Mouse (Mus musculus): ENCODE measurements around the gene Tmem39a. TPM values are rescaled to one million over a fixed set of nuclear protein-coding genes. Genes with fewer than 3 reads are reported as not detected.

The Tmem39a gene
- polyA plus RNA-seq, 1 experiment, result 39.2 TPM

DNA sequence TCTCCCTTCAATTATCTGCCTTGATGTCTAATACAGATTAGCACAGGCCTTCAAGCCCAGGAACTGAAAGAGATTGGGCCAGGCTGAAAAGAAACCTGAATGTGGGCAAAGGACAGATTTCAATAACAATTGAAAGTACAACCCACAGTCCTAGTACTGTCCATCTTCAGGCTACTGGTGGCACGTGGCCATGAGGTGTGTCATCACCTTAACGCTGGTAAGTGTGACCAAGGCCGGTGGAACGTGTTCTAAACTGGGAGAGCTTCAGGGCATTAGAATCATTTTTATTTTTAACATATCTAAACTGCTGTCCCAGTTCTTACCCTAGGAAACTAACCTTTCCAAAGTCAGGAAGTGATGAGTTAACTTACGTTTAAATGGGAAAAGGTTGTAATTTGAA is 28.7 kb downstream of the Tmem39a start:
- no peak for DNase-seq (ENCODE audit: extremely low spot score in 1 of 2, low spot score in 1 of 2)

DNA sequence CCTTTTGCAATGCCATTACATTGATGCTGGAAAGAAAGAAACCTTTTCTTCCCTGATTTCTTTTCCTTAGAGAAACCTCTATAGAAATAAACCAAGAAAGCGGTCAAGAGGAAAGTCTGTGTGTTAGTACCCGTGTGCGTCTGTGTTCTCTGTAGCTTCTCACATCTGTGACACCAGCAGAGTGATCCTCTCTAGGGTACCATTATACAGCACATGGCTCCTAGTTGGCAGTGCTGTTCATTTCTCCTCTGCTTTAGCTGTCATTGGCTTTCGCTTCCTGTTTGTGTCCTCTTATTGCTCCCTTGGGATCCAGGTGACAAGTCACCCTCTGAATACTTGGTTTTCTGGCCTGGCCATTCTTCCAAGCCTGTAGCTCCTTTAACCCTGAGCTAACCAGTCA is 29.1 kb downstream of the Tmem39a start:
- DNase-seq (ENCODE audit: extremely low spot score in 1 of 2, low spot score in 1 of 2), result no peak

DNA sequence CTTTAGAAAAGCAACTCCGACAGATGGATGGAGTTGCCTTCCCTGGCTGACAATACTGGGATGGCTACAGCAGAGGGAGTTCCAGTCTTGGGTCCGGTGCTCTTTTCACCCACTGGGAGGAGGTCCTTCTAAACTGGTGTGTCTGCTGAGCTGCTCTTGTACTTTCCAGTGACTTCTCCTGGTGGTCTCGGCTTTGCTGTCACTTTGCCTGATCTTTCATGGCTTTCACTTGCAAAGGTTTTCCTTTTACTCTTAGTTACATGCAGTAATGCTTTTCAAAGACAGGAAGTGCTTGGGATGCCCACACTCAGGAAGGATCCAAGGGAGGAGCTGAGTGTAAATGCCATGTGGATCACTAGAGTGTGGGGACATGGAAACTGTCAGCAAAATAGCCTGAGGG is 33.0 kb downstream of the Tmem39a start:
- DNase-seq (ENCODE audit: extremely low spot score in 1 of 2, low spot score in 1 of 2), result no peak

DNA sequence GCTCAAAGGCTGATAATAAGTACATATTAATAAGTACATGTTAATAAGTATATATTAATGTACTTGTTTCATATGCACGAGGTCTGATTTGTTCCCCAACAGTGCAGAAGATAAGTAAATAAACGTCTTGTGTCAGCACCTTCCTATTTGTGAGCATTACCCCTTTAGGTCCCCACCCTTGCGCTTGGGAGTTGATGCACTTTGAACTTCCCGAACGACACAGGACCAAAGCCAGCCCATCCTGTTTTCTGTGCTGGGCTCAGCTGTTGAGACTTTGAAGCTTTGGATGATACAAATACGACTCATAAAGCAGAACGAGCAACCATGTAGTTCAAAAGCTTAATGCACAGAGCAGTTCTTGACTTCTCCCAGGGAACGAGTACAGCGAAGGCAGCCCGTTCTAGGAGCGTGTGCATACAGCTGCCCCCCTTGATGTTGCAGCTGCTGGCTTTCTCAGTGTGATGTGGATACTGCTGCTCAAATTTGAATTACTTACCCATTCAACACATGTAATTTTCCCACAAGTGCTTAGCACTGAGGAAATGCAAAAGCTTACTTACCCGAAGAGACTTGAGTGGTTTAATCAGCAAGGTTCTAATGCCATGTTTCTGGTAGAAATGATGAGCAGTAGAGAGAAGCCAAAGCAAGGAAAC is 33.7 kb downstream of the Tmem39a start:
- DNase-seq (ENCODE audit: extremely low spot score in 1 of 2, low spot score in 1 of 2), result no peak

DNA sequence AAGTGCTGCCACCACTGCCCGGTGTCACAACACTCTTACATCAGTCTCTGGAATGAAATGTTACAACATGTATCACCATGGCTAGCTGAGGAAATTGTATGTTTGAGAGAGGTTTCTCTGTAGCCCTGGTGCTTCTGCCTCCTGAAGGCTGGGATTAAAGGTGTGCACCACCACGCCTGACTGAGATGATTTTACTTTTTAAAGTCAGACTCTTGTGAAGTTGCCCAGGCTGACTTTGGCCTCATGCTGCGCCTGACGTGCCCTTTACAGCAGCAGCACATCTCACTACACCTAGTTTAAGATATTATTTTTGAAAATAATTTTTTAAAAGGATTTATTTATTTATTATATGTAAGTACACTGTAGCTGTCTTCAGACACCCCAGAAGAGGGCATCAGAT is 34.4 kb downstream of the Tmem39a start:
- DNase-seq (ENCODE audit: extremely low spot score in 1 of 2, low spot score in 1 of 2), result no peak

DNA sequence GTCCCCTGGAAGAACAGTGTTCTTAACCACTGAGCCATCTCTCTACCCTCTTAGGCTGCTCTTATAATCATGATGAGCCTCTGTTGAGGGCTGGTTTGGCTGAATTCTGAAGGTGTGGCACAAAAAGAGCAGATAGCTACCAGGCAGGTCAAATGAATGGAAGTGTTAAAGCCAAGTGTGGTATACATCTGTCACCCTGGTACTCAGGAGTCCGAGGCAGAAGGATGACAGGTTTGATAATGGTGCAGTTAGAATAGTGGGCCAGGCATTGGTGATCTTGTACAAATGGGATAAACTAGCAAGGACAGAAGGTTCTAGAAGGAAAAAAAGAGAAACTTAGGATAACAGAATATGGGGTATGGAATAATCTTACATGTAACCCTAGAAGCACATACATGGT is 35.9 kb downstream of the Tmem39a start:
- no peak for DNase-seq (ENCODE audit: extremely low spot score in 1 of 2, low spot score in 1 of 2)

DNA sequence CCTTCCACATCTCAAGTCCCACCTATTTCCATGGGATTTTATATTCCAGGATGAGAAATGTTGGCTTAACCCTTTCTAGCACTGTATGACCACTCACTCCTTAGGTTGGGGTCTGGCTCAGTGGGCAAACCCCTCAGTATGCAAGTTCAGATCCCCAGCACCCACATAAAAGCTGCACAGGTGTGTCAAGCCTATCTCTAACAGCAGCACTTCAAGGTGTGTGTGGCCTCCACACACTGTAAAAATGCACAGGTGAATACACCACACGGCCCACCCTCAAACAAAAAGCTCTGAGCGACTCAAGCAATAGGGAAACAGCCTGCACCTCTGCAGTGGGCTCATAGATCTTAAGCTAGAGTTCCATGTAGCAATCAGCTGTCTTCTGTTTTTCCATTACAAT is 37.6 kb downstream of the Tmem39a start:
- DNase-seq (ENCODE audit: extremely low spot score in 1 of 2, low spot score in 1 of 2), result no peak

DNA sequence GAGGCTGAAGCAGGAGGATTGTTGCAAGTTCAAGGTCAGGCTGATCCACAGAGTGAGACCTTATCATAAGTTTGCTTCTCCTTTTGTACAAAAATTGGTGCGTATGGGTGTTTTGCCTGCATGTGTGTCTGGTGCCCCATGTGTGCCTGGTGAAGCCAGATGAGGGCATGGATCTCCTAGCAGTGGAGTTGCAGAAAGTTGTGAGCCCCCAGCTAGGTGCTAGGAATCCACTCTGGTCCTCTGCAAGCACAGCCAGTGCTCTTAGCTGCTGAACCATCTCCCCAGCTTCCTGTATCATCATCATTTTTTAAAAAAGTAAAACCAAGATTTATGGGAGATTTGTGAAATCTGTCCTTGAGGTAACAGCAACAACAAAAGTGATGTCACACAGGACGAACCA is 38.2 kb downstream of the Tmem39a start:
- DNase-seq (ENCODE audit: extremely low spot score in 1 of 2, low spot score in 1 of 2), result no peak

DNA sequence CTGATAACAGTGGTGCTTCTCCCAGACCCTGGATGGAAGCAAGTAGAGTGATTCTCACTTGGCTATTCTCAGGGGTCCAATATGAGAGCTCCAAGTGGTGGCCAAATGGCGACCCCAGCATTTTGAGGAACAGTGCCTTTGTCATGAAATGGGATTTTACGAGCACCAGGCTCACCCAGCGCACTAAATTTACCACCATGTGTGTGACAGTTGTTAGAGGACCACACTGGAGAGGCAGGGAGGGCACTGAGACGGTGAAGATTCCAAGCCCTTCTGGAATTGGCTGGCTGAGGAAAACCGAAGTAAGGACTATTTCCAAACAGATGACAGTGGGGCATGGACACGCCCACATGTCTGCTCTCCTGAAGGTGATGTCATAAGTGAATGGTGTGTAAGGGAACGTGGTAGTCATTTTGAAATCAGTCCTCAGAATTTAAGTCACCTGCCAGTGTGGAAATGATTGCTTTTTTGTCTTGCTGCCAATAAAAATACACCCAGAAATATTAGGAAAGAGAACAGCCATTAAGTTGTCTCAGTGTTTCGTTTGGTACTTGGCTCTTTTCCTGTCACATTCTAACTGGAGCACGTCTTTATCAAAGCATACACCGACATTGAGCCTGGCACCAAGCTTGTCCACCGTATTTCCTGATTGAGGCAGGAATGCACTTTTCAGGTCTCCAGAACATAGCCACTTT is 40.6 kb downstream of the Tmem39a start:
- DNase-seq (ENCODE audit: extremely low spot score in 1 of 2, low spot score in 1 of 2), result no peak

DNA sequence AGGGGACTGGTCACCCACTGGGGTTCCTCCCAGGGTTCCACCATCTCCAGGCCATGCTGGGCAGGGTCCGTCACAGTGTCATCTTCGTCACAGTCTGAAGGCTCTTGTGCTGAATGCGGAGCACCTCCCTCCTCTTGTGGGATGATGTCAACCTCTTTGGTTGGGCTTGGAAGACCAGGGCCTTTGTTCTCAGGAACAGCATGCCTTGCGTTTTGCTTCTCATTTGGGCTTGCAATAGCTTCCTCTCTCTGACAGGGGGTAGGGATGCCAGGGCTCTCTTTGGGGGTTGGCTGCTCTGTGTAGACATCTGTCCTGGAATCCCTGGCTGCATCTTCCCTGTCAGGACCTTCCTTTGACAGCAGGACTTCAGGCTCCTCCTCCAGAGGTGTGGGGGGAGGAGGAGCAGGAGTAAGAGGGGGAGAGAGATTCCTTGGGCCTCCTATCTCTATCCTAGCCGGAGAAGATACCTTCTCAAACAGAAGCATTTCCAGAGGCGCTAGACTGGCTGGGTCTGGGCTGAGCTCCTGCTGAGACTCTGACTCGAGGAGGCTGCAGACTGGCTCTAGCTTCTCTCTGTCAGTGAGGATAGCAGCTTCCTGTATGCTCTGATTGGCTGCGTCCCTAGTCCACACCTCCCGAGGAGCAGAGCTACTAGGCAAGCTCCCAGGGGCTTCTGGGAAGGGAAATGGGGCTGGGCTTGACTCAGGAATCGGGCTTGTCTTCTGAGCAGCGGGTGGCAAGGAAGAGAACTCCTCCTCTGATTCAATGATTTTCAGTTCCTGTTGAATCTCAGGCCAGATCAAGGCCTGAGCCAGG is 44.7 kb downstream of the Tmem39a start:
- peak; percentile 24 to 40 for DNase-seq (ENCODE audit: extremely low spot score in 1 of 2, low spot score in 1 of 2)

DNA sequence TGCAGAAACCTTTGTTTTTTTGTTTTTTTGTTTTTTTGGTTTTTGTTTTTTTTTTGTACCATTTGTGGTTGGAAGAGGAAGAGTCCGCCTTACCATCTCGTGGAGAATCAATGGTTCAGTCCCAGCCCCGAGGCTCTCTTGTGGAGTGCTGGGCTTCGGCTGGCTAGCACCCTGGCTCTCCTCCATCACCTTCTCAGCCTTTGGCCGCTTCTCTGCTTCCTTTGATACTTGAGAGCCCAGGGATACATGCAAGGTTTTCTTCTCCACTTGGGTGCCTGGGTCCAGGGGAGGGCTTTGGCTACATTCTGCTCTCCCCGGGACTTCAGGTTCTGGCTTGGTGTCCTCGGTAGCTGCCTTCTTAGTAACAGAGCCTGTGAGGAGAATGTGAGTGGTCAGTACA is 48.0 kb downstream of the Tmem39a start:
- no peak for DNase-seq (ENCODE audit: extremely low spot score in 1 of 2, low spot score in 1 of 2)

DNA sequence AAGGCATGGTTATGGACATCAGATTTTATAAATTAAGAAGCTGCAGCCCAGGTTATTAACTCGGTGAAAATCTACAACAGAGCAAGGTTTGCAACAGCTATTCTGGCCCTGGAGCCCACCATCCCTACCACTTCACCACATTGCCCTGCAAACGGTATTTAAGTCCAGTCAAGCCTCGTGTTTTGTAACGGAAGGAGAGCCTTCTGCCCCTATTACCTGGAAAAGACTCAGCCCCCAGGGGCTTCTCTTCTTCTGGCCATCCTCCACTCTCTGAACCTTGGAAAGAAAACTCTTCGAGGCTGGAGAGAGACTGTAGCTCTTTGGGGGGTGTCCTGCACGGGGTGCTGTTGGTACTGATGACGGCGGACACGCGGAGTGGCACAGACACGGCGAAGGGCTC is 50.2 kb downstream of the Tmem39a start:
- DNase-seq (ENCODE audit: extremely low spot score in 1 of 2, low spot score in 1 of 2), result no peak

DNA sequence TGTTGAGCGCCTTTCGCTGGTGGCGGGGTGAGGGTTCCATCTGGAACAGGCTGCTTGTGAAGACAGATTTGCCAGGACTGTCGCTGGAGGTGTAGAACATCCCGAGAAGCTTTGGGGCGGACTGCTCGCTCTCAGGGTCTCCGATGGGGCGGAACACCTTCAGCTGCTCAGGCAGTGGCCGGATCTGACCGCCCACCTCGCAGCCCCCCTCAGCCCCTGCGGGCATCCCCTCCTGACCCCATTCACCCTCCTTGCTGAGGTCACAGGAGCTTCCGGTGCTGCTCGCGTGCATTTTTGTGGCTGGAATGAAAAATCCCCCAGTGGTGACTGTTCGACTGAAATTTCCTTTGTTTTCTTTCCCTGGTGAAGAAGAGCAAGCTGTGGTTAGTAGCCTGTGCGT is 50.6 kb downstream of the Tmem39a start:
- no peak for DNase-seq (ENCODE audit: extremely low spot score in 1 of 2, low spot score in 1 of 2)

DNA sequence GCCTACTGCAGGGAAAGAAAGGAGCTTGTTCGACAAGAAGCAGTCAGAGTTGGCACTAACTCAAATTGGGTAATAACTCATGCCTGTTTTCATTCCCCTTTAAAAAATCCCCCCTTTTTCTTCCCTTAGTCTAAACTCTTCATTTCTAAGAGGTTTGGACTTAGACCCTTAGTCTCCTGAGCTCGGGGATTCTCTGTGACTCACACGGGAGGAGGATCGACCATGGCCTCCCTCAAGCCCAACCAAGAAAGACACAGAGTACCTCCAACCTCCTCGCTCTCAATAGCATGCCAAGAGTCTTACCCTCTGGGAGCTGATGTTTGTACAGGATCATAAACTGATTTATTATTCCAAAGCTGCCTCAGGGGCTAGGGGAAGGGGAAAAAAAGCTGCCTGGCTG is 54.1 kb downstream of the Tmem39a start:
- DNase-seq (ENCODE audit: extremely low spot score in 1 of 2, low spot score in 1 of 2), result no peak

DNA sequence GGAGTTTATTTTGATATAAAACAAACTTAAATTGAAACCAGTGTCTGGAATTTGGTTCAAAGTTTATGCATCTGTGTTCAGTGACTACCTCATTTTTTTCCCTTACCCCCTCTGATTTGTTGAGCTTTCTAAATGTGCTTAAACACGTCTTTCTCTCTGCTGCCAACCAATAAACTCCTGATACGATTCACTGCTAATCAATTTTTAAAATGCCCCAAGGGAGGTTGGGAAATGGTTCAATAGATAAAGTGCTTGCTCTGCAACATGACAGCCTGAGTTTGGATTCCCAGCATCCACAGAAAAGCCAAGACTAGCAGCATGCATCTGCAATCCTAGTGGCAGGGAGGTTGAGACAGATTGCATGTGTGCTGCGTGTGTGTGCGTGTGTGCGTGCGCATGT is 55.1 kb downstream of the Tmem39a start:
- no peak for DNase-seq (ENCODE audit: extremely low spot score in 1 of 2, low spot score in 1 of 2)

DNA sequence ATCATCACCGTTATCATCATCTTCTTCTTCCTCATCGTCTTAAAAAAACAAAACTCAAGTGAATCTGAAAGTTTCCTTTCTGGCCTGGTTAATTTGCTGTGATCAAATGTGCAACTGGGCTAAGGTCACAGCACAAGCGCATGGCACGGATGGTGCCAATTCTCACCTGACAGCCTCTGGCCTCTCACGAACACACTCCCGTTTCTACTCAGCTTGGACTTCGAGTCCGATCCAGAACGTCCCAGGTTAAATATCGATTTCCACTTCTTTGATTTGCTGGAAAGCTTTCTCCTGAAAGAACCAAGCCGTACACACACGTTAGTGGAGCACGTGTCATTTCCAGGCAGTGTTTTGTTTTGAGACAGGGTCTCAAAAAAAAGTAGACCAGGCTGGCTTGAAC is 59.5 kb downstream of the Tmem39a start:
- no peak for DNase-seq (ENCODE audit: extremely low spot score in 1 of 2, low spot score in 1 of 2)

DNA sequence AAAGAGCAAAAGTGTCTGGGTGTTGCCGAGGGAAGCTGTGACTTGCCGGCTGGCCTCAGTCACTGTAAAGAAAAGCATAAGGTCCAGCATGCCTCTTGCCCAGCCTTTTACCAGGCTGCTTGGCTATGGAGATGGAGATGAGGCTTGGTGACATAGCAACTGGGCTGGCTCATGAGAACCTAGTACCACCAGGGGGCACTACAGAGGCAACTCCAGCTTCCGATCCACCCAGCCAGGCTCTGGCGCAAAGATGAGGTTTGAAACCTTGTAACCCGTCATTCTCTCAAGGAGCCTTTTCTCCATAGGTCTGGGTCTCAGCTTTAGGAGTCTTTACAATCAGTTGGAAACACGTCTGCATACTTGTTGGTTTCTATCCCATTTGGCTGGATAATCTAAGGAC is 60.6 kb downstream of the Tmem39a start:
- peak; percentile 63 to 92 for DNase-seq (ENCODE audit: extremely low spot score in 1 of 2, low spot score in 1 of 2)

DNA sequence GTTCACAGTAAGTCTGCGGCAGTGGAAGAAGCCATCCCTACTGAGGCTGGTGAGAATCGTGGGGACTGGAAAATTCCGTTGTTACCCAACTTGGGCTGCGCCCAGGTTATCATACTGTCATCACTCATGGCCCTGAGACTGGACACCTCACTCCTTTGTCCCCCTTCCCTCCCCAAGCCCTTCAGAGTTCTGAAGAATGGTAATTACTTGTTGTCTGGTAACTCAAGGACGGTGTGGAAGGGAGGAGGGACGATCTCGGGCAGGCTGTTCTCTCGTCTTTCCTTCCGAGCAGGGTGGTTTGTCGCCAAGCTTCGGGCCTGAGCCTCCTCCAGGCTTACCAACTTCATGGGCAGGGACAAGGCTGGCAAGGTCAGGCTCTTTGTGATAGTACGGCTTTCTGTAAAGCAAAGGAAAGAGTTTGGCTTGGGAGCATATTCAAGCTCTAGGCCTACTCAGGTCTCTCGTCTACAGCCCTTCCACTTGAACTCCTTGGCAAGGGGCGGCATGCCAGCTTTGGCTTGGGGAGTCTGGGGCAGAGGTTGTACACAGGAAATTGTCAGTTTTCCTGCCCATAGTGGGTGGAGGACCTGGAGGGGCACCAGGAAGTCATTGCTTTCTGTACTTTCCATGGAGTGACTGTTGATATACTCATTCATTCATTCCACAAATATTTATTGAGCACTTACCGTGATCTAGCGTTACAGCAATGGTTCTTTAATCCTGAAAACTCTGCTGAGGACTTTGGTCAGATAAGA is 62.4 kb downstream of the Tmem39a start:
- DNase-seq (ENCODE audit: extremely low spot score in 1 of 2, low spot score in 1 of 2), result no peak

DNA sequence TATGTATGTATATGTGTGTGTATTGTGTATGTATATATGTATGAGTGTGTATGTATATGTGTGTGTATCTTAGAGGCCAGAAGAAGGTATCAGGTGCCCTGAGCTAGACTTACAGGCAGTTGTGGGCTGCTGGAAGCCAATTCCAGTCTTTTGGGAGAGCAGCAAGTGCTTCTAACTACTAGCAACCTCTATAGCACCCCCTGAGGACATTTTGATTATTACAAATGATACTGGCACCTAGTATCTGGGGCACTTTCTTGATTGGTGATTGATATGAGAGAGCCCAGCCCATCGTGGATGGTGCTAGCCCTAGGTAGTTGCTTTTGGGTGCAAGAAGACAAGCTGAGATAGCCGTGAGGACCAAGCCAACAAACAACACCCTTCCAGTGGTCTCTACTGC is 63.8 kb downstream of the Tmem39a start:
- peak in 1 of 2 experiments; percentile 45 for DNase-seq (ENCODE audit: extremely low spot score in 1 of 2, low spot score in 1 of 2)

DNA sequence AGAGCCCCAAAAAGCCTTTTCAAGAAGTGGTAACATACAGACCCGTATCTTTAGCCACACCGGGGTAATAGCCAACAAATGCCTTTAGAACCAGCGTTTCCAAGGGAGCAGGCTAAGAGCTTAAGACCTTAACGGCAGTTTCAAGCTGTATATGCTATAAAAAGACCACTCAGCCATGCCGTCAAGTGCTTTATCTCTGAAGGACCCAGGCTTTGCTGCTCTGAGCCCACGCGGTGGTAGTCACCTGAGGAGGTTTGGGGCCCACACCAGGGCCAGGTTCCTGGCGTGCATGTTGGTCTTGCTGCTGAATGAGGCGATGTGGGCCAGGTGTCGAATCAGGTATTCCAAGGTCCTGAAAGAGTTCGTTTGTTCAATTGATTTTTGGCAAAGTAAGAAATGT is 65.8 kb downstream of the Tmem39a start:
- DNase-seq (ENCODE audit: extremely low spot score in 1 of 2, low spot score in 1 of 2), result no peak

DNA sequence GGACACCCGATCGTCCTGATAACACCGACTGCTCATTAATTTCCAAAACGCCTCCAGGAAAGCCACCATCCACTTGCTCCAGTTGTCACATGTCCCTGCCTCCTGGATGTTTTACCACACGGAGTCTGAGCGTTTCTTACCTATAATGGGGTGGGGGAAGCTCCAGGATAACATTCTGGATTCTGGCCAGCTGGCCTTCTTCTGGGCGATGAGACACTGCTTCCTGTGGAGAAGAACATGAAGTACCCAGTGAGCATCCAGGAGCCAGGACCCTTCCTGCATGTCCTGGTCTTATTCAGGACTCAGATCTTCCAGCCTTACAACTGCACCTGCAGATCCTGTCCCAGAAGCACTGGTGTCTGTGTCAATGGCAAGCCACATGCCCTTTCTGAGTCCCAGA is 66.9 kb downstream of the Tmem39a start:
- DNase-seq (ENCODE audit: extremely low spot score in 1 of 2, low spot score in 1 of 2), result no peak

Measured in frontal cortex, adult 2 months (tissue).